Mouse (Mus musculus) liver, embryonic 14.5 days (tissue): ENCODE results near the gene Hoxb3. TPM values are rescaled to one million over a fixed set of nuclear protein-coding genes. Genes with fewer than 3 reads are reported as not detected.

Experiments used
- ATAC-seq: fragments of 200-750 bp; cut with Nextera tagmentation; 2 replicates; pipeline ENCODE4 v1.8.0; 2017; ENCODE audit warnings: moderate number of reproducible peaks, mild to moderate bottlenecking, moderate library complexity; ENCODE audit not compliant: insufficient read depth
- DNase-seq, 3 experiments: peaks; one replicate each; pipeline ENCODE4 v3.0.0-alpha.2; 2012 to 2013; ENCODE audit warnings: low read depth in 3 of 3, low spot score in 3 of 3
- H3K27ac ChIP-seq: fragments of 300-500 bp; sonication (generic); 2 replicates; pipeline ENCODE4 v1.5.1; 2014; ENCODE audit warnings: moderate library complexity, mild to moderate bottlenecking, control low read depth, inconsistent platforms
- H3K27me3 ChIP-seq: fragments of 300-500 bp; sonication (generic); 2 replicates; pipeline ENCODE4 v1.6.1; 2014; ENCODE audit warnings: mild to moderate bottlenecking, low read length, moderate library complexity; ENCODE audit not compliant: control insufficient read depth, insufficient read depth
- H3K36me3 ChIP-seq: fragments of 300-500 bp; sonication (generic); replicated peaks from 2 replicates; pipeline ENCODE4 v1.6.1; 2014; ENCODE audit warnings: low read depth; ENCODE audit not compliant: control insufficient read depth, insufficient read depth
- H3K4me1 ChIP-seq, 2 experiments: fragments of 200-500 bp in 1 of 2; fragments of 300-500 bp in 1 of 2; sonication (generic) in 1 of 2; replicated peaks; 2 replicates each; pipeline ENCODE4 v1.6.1; 2012 to 2014; ENCODE audit warnings: antibody characterized with exemption in 1 of 2, inconsistent platforms in 1 of 2, low read length in 1 of 2; ENCODE audit not compliant: control insufficient read depth in 2 of 2, insufficient read depth in 2 of 2
- H3K4me2 ChIP-seq: fragments of 300-500 bp; sonication (generic); 2 replicates; pipeline ENCODE4 v1.6.1; 2014; ENCODE audit warnings: low read depth, mild to moderate bottlenecking, control low read depth, moderate library complexity
- H3K4me3 ChIP-seq, 2 experiments: fragments of 200-500 bp in 1 of 2; fragments of 300-500 bp in 1 of 2; sonication (generic) in 1 of 2; 2 replicates each; pipeline ENCODE4 v1.5.1; 2012 to 2014; ENCODE audit warnings: low read depth in 2 of 2, low read length in 2 of 2, mild to moderate bottlenecking in 2 of 2, control low read depth in 1 of 2, inconsistent platforms in 1 of 2, moderate library complexity in 1 of 2; ENCODE audit not compliant: insufficient read depth in 1 of 2
- H3K9ac ChIP-seq: fragments of 300-500 bp; sonication (generic); replicated peaks from 2 replicates; pipeline ENCODE4 v1.6.1; 2014; ENCODE audit warnings: mild to moderate bottlenecking, control low read depth, moderate library complexity
- H3K9me3 ChIP-seq: fragments of 300-500 bp; sonication (generic); 2 replicates; pipeline ENCODE4 v1.6.1; 2016; ENCODE audit warnings: low read length, mixed read lengths; ENCODE audit not compliant: control insufficient read depth
- CTCF ChIP-seq: IDR thresholded peaks from 2 replicates; pipeline ENCODE4 v1.5.1; 2016; ENCODE audit warnings: antibody characterized with exemption, low read depth, control low read depth
- EP300 ChIP-seq: IDR thresholded peaks from 2 replicates; pipeline ENCODE4 v1.6.1; 2016; ENCODE audit warnings: antibody characterized with exemption, low read depth
- WGBS: fragments of 180-500 bp; shearing (Covaris S2); extraction: QIAGEN DNeasy Blood & Tissue Kit; methylation state at CpG from one replicate; pipeline ENCODE4 v1.1.7; 2014; ENCODE audit not compliant: insufficient replicate concordance; 5-methylcytosine and 5-hydroxymethylcytosine counted together
- polyA plus RNA-seq, 2 experiments: library from polyadenylated mRNA; depleted of rRNA in 1 of 2; stranded (reverse) in 1 of 2; unstranded in 1 of 2; fragments of >200 nt; fragmentation: Nextera tagmentation in 1 of 2; extraction: Ambion mirVana in 1 of 2; gene quantifications; 2 replicates each; pipeline versions ENCODE4 v1.2.1 to v1.2.3; 2012 to 2014

Hoxb3 gene
- polyA plus RNA-seq, 2 experiments, result 0.38 TPM; not detected in 1

- peaks cover 100% of the 10 kb centered on the region for H3K27me3 ChIP-seq
- ATAC-seq, result no peak
- DNase-seq, result peak; percentile 17 to 29 (median 23)
- H3K9ac ChIP-seq, result no peak overlapping the region
- H3K4me1 ChIP-seq, result no peaks in the 10 kb centered on the region
- WGBS, result under 1% methylated on average over 9 of the region's 9 CpGs
- H3K36me3 ChIP-seq, result no peaks in the 10 kb centered on the region
- H3K9me3 ChIP-seq, result no peaks in the 10 kb centered on the region
- TF ChIP-seq EP300, result no peak
- peak; percentile 73 for TF ChIP-seq CTCF
- H3K4me2 ChIP-seq, result no peak overlapping the region
- no peak overlapping the region for H3K4me3 ChIP-seq
- H3K27ac ChIP-seq, result no peak overlapping the region
These were observed 44.4 kb upstream of the Hoxb3 start for GRCm38 (mm10) chr11:96278773-96279172.

- DNase-seq (no peak), ATAC-seq (no peak)
- no peaks in the 10 kb centered on the region for H3K4me1 ChIP-seq
- 5% methylated on average over 31 of the region's 31 CpGs for WGBS
- no peaks in the 10 kb centered on the region for H3K9me3 ChIP-seq
- H3K27me3 ChIP-seq, result peaks cover 100% of the 10 kb centered on the region
- no peak overlapping the region for H3K4me2 ChIP-seq
- no peak overlapping the region for H3K9ac ChIP-seq
- no peaks in the 10 kb centered on the region for H3K36me3 ChIP-seq
- no peak overlapping the region for H3K27ac ChIP-seq
- H3K4me3 ChIP-seq, result no peak overlapping the region
- TF ChIP-seq CTCF (no peak), EP300 (no peak)
These were observed 43.5 kb upstream of the Hoxb3 start for GRCm38 (mm10) chr11:96279421-96280233.

GRCm38 (mm10) chr11:96280399-96281378 lies 42.4 kb upstream of the Hoxb3 start:
- 16% methylated on average over 8 of the region's 8 CpGs for WGBS
- no peak for DNase-seq
- TF ChIP-seq CTCF, result no peak
- no peak for TF ChIP-seq EP300

GRCm38 (mm10) chr11:96281396-96281795 lies 41.7 kb upstream of the Hoxb3 start:
- Histone ChIP-seq H3K9me3 (no peaks in the 10 kb centered on the region), H3K4me1 (no peaks in the 10 kb centered on the region), H3K36me3 (no peaks in the 10 kb centered on the region), H3K4me3 (no peak overlapping the region), H3K9ac (no peak overlapping the region), H3K4me2 (no peak overlapping the region), H3K27me3 (peaks cover 100% of the 10 kb centered on the region), H3K27ac (no peak overlapping the region)
- no peak for TF ChIP-seq EP300
- no peak for TF ChIP-seq CTCF
- no peak for ATAC-seq
- DNase-seq, result no peak
- WGBS, result 5% methylated on average over 18 of the region's 18 CpGs

More at GRCm38 (mm10) chr11:96280399-96281378, 42.4 kb upstream of the Hoxb3 start:
- H3K27me3 ChIP-seq, result peaks cover 100% of the 10 kb centered on the region
- H3K27ac ChIP-seq, result no peak overlapping the region
- H3K9me3 ChIP-seq, result no peaks in the 10 kb centered on the region
- no peak overlapping the region for H3K4me2 ChIP-seq
- H3K4me1 ChIP-seq, result no peaks in the 10 kb centered on the region
- ATAC-seq, result no peak
- H3K9ac ChIP-seq, result no peak overlapping the region
- H3K4me3 ChIP-seq, result no peak overlapping the region
- no peaks in the 10 kb centered on the region for H3K36me3 ChIP-seq
